Mouse (Mus musculus): ENCODE data around the gene Bcat1. TPM values are rescaled to one million over a fixed set of nuclear protein-coding genes. Genes with fewer than 3 reads are reported as not detected.

Gene Bcat1
- polyA plus RNA-seq (2012; rRNA removed), result 1.9 and 3.1 TPM in 2 replicates

DNA sequence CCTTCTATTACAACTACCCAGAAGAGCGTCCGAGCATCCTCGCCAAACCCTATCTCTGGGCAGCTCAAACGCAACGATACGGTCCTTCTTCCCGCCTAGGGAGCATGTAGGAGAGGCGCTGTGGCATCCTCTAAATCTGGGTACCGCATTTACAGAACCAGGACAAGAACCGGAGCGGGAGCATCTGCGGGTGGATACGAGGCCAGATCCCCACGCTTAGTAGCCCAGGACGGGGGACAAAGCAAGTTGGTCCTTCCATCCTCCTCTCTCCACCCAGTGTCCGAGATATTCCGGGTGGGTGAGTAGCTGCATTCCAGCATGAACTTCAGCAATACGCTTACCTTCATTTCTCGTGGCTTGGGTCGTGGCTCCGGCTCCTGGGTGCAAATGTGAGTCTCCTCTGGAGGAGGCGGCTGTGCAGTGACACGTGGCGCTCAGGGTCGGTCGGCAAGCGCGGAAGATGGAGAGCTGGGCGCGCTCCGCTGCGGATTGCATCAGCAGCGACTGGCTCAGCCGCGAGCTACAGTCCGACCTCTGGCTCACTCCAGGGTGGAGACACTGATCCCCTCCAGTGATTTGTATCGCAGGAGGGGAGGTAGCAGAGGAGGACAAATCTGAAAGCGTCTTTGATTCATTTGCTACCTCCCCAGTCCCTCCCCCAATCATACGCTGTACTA, at the start of gene Bcat1:
Gene Bcat1 (minus strand): TSS at position 637 of the 677 bp plus-strand sequence.
- no peak for TF ChIP-seq CTCF (IDR thresholded peaks at IDR 0.05; ENCODE audit: borderline replicate concordance, control insufficient read depth, extremely low read depth, insufficient read depth, low read length, poor library complexity)
- TF ChIP-seq POLR2A (IDR thresholded peaks at IDR 0.05; ENCODE audit: control insufficient read depth, extremely low read depth, insufficient read depth, low read length, poor library complexity), result no peak
- H3K4me1 ChIP-seq (replicated peaks; ENCODE audit: control insufficient read depth, insufficient read depth, low read length), result peaks cover 13% of the 10 kb centered on the region
- no peak within 1 kb of the TSS for H3K27ac ChIP-seq (ENCODE audit: control insufficient read depth, insufficient read depth, low read length)
- H3K27me3 ChIP-seq (ENCODE audit: control insufficient read depth, insufficient read depth, low read length), result no peaks in the 10 kb centered on the region
- H3K36me3 ChIP-seq (ENCODE audit: control insufficient read depth, insufficient read depth, low read length), result no peaks in the 10 kb centered on the region
- WGBS, result 1% methylated on average over 39 of the region's 39 CpGs
- peak within 1 kb of the TSS; percentile 36 for H3K4me3 ChIP-seq (ENCODE audit: control insufficient read depth, insufficient read depth, low read length)
- DNase-seq, result peak; percentile 29

DNA sequence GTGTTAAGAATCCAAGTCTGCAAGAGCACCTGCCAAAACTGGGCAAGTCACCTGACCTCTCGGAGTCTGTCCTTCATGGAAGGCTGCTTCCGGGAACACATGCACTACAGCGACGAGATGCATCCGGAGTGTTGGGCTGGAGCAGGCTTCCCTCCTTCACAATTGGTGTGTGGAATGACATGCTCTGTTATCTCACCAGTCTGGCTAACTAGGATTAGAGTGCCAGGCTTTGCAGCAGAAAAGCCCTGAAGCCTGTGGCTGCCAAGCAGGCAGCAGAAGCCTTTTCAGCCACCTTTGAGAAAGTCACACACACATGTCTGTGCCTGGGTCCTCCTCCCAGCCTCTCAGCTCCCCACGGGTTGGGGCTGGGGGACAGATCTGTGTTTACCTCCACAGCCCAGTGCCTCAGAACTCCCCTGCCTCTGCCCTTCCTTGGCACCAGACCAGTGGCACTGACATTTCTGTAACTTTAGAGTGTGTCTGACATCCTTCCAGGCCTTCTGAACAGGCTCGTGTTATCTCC, 49.7 kb upstream of the Bcat1 start:
- no peaks in the 10 kb centered on the region; the same call in 1 of the 2 replicates for H3K36me3 ChIP-seq (ENCODE audit: control insufficient read depth, insufficient read depth, low read length)
- 77% methylated on average over 7 of the region's 7 CpGs for WGBS
- TF ChIP-seq CTCF (IDR thresholded peaks at IDR 0.05; ENCODE audit: borderline replicate concordance, control insufficient read depth, extremely low read depth, insufficient read depth, low read length, poor library complexity) (no peak), POLR2A (IDR thresholded peaks at IDR 0.05; ENCODE audit: control insufficient read depth, extremely low read depth, insufficient read depth, low read length, poor library complexity) (no peak)
- no peak overlapping the region for H3K4me3 ChIP-seq (ENCODE audit: control insufficient read depth, insufficient read depth, low read length)
- H3K27me3 ChIP-seq (ENCODE audit: control insufficient read depth, insufficient read depth, low read length), result no peaks in the 10 kb centered on the region
- peaks cover 19% of the 10 kb centered on the region for H3K4me1 ChIP-seq (replicated peaks; ENCODE audit: control insufficient read depth, insufficient read depth, low read length)
- no peak for DNase-seq
- H3K27ac ChIP-seq (ENCODE audit: control insufficient read depth, insufficient read depth, low read length), result peak overlapping the region; percentile 27

DNA sequence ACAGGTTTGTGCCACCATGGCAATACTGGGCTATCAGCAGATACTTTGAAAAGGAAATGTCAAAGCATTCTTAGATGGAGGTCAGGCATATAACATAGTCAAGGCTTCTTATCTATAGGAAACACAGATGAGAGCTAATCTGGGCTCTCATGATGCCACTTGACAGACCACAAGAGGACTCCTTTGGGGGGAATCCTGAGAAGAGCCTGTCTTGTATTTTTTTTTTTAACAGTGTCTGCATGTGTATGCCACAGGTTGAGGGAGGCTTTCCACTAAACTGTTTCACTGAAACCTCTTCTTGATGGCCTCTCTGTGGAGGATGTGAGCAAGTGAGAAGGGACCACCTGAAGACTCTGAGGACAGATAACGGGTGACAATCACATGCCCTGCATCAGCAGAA, 48.6 kb upstream of the Bcat1 start:
- Histone ChIP-seq H3K4me1 (replicated peaks; ENCODE audit: control insufficient read depth, insufficient read depth, low read length) (peaks cover 26% of the 10 kb centered on the region), H3K27me3 (ENCODE audit: control insufficient read depth, insufficient read depth, low read length) (no peaks in the 10 kb centered on the region), H3K4me3 (ENCODE audit: control insufficient read depth, insufficient read depth, low read length) (no peak overlapping the region), H3K27ac (ENCODE audit: control insufficient read depth, insufficient read depth, low read length) (no peak overlapping the region), H3K36me3 (ENCODE audit: control insufficient read depth, insufficient read depth, low read length) (no peaks in the 10 kb centered on the region; the same call in 1 of the 2 replicates)
- 46% methylated on average over 1 of the region's 1 CpGs for WGBS
- DNase-seq, result no peak
- TF ChIP-seq CTCF (IDR thresholded peaks at IDR 0.05; ENCODE audit: borderline replicate concordance, control insufficient read depth, extremely low read depth, insufficient read depth, low read length, poor library complexity) (no peak), POLR2A (IDR thresholded peaks at IDR 0.05; ENCODE audit: control insufficient read depth, extremely low read depth, insufficient read depth, low read length, poor library complexity) (no peak)

DNA sequence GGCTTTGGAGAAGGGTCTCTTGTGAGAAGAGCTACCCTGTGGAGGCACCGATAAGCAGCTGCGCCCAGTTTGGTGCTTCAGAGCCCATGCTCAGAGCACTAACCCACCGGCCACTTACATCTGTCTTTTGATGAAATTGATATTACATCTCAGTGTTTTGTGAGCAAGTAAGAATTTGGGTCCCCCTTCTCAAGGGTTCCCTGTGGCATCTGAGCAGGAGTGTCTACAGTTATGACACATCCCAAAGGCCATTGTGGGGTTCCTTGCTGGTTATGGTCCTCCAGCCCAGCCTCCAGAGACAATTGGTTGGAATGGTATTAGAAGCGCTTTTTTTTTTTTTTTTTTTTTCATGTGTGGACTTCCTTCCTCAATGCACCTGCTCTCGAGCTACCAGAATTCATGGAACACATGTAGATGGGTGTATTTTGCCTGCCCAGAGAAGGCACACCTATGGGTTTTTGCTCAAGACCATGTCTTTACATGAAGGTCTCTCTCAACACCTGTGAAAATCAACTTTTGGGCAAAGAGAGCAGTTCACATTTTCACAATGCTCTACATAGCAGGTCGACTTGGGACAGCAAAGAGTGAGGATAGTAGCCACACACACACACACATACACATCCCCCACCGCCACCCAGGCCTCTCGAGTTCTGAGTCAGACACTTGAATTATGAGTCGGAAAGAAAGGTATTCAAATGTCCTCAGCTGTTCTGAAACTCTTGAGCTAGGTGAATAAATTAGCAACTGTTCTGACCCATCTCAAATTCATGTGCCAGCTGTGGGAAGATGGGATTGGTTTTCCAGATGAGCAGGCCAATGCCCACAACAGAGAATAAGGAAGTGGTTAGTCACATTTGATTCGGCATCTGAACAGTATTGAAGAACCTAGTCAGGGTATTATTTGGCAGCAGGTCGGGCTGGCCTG, 47.4 kb upstream of the Bcat1 start:
- no peak for TF ChIP-seq CTCF (IDR thresholded peaks at IDR 0.05; ENCODE audit: borderline replicate concordance, control insufficient read depth, extremely low read depth, insufficient read depth, low read length, poor library complexity)
- TF ChIP-seq POLR2A (IDR thresholded peaks at IDR 0.05; ENCODE audit: control insufficient read depth, extremely low read depth, insufficient read depth, low read length, poor library complexity), result no peak
- H3K4me1 ChIP-seq (replicated peaks; ENCODE audit: control insufficient read depth, insufficient read depth, low read length), result peaks cover 20% of the 10 kb centered on the region
- no peaks in the 10 kb centered on the region for H3K27me3 ChIP-seq (ENCODE audit: control insufficient read depth, insufficient read depth, low read length)
- peak overlapping the region; percentile 45 for H3K27ac ChIP-seq (ENCODE audit: control insufficient read depth, insufficient read depth, low read length)
- H3K36me3 ChIP-seq (ENCODE audit: control insufficient read depth, insufficient read depth, low read length), result no peaks in the 10 kb centered on the region; the same call in 1 of the 2 replicates
- WGBS, result 8% methylated on average over 11 of the region's 11 CpGs
- DNase-seq, result peak; percentile 41
- H3K4me3 ChIP-seq (ENCODE audit: control insufficient read depth, insufficient read depth, low read length), result peak overlapping the region; percentile 38

DNA sequence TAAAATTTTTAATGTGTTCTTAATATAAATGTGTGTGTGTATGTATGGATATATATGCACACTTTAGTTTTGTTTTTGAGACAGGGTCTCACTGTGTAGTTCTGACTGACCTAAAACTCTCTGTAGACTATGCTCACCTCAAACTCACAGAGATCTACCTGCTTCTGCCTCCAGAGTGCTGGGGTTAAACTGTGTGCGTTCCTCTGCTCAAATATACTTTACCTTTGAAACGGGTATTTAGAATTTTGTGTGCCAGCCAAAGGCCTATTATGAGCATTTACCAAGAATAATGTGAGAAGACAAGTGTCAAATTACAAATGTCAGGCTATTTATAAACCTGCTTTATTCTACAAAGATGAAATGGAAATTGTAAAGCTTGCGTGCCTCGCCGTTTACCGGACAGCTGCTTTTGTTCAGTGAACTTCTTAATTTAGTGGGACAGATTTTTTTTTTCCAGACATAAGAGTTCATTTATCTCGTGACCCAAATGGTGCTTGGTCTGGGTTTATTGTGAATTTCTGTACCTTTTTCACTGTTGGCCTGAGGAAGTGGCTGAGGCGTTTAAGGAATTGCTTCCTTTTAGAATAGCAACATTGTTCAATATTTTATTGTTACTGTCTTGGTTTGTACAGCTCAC, 46.6 kb upstream of the Bcat1 start:
- TF ChIP-seq CTCF (IDR thresholded peaks at IDR 0.05; ENCODE audit: borderline replicate concordance, control insufficient read depth, extremely low read depth, insufficient read depth, low read length, poor library complexity), result no peak
- no peak for TF ChIP-seq POLR2A (IDR thresholded peaks at IDR 0.05; ENCODE audit: control insufficient read depth, extremely low read depth, insufficient read depth, low read length, poor library complexity)
- Histone ChIP-seq H3K4me1 (replicated peaks; ENCODE audit: control insufficient read depth, insufficient read depth, low read length) (peaks cover 20% of the 10 kb centered on the region), H3K27ac (ENCODE audit: control insufficient read depth, insufficient read depth, low read length) (peak overlapping the region; percentile 97), H3K27me3 (ENCODE audit: control insufficient read depth, insufficient read depth, low read length) (no peaks in the 10 kb centered on the region), H3K36me3 (ENCODE audit: control insufficient read depth, insufficient read depth, low read length) (no peaks in the 10 kb centered on the region), H3K4me3 (ENCODE audit: control insufficient read depth, insufficient read depth, low read length) (peak overlapping the region; percentile 38)
- DNase-seq, result no peak
- WGBS, result 2% methylated on average over 8 of the region's 8 CpGs
